Mouse (Mus musculus): ENCODE measurements at regions not wholly inside any gene's neighbourhood (a gene's known extent, or its start where the extent isn't known, plus 50 kb on each side); places are given as distances from the start of the nearest gene placed in this dataset.

DNA sequence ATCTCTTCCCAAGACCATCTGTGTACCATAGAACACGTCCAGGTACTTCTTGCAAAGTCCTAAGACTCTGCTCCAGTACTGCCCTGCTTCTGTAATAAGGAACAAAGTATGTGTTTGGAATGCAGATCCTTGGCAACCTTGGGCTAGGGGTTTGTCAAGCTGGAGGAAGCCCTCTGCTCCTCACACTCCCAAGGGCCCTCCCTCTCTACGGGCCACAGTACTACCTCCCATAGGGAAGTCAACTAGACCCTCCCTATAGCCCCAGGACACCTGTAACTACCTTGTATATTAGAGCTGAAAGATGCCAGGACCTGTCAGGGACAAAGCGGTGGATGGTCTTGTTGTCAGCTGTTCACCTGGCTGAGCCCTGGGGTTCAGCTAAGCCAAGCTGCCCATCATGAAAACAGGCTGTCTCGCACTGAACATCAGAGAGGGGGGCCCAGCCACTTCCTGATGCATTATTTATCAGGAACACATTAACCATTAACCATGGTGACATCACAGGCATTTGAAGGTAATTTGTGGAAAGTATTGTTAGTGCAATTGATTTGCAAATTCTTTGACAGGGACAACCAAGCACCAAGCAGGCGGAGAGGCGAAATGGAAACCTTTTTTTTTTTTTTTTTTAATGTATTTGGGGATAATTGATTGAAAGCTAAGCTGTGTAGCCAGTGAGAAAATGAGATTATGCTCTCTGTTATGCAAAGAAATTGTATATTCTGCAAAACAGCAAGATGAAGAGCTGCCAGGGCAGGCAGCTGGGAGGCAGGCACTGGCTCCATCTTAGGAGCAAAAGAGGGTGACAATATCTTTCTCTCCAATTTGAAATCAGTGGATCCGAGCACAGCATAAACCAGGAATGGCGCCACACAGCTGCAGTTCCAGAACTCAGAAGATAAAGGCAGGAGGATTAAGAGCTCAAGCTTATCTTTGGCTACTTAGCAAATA, 110.5 kb upstream of the Hs6st1 start:
- no peak for DNase-seq (ENCODE audit: low spot score in 2 of 2)

DNA sequence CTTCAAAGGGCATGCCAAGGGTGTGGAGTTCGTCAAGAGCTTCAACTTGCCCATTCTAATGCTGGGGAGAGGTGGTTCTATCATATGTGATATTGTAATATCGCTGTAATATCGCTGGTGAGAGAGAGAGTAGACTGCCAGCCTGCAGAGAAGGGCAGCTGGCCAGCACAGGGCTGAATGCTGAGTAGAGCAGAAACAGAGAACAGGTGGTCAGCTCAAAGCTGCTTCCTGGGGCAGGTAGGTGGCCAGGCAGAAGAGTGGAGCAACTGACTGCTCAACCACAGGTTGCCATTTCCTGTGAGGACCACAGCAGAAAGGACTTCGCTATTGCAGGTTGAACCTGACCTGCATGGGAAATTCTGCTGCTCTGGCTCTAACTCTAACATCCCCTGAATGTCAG, 108.5 kb upstream of the Hs6st1 start:
- DNase-seq (ENCODE audit: low spot score in 2 of 2), result no peak

DNA sequence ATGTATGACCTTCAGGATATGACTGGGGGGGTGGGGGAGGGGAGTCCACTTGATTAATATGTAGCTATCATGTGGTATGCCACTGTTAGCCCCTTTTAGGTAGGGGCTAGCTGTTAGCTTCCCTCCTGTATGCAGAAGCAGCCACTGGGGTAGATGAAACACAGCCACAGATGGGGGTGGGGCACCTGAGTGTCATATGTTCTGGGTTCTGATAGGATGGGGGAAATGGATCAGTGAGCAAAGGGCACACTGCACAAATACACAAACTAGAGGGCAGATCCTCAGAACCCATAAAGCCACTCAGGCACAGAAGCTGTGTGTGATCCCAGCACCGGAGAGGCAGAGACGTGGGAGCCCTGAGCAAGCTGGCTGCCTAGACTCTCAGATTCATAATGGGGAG, 107.4 kb upstream of the Hs6st1 start:
- DNase-seq (ENCODE audit: low spot score in 2 of 2), result no peak

DNA sequence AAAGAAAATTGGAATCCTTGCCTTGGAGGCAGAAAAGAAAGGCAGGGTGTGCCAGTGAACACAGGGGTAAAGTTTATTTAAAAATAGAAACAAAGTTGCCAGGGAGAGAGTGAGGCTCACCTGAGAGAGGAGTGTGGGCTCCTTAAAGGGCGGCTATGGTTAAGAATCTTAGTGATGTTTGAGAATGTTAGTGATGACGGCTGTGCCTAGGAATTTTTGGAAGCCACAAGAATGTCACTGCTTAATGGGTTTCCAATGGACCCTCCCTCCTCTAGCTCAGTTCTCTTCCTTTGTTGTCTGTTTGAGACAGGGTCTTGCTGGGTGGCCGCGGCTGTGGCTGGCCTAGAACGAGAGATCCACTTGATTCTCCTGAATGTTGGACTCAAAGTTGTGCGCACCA, 106.3 kb upstream of the Hs6st1 start:
- no peak for DNase-seq (ENCODE audit: low spot score in 2 of 2)

DNA sequence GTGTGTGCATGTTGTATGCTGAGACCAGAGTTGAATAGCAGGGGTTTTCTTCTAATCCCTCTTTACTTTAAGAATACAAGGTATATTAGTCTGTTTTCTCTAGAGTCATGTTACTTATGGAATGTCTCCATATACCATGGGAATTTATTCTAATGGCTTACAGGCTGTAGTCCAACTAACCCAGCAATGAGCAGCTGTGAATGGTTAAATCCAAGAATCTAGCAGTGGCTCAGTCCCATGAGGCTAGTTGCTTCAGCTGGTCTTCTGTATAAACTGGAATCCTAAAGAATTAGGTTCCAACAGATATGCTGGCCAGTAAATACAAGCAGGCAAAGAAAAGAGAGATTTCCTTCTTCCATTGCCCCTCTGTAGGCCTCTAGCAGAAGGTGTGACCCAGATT, 99.7 kb upstream of the Hs6st1 start:
- DNase-seq (ENCODE audit: low spot score in 2 of 2), result no peak

DNA sequence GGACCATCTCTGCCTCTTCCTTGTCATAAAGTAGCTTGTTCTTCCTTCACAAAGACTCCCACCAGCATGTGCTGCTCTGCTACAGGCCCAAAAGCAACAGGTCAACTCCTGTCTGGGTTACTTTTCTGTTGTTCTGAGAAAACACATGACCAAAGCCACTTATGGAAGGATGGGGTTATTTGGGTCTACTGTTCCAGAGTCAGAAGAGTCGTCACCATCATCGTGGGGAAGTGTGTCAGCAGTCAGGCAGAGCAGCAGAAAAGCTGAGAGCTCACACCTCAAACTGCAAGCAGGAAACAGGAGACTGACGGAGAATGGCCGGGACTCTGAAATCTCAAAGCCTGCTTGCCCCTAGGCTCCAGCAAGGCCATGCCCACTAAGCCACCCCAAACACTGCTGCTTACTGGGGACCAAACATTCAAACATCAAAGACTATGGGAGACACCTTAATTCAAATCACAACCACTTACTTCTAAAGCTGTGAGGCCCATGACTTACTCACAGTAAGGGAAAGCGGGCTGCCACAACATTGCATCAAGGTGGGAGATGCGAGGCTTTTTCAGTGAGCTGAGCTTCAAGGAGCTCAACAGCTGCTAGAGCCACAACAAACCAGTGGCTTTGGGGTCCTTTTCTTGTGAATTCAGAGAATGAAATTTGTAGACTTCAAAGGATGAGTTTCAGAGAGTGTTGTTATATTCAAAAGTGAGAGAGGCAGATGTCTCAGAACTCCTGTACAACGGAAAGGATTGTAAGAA, 96.6 kb upstream of the Hs6st1 start:
- DNase-seq (ENCODE audit: low spot score in 2 of 2), result no peak

DNA sequence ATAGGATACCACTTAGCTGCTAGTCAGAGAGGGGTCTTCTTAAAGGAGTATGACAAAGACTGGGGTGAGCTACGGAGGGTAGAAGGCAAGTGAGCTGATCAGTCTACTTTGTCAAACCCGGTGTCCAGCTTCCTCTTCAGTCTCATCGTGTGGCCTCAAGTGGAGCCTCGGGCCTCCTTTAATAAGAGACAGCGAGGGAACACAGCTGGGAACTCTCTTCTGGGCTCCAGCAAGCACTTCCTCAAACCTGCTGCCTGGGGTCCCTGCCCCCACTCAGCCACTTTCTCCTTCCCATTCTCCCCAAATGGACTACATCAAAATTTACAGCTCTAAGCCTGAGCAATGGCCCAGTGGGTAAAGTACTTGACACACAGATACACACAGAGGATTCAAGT, 96.0 kb upstream of the Hs6st1 start:
- DNase-seq (ENCODE audit: low spot score in 2 of 2), result no peak

DNA sequence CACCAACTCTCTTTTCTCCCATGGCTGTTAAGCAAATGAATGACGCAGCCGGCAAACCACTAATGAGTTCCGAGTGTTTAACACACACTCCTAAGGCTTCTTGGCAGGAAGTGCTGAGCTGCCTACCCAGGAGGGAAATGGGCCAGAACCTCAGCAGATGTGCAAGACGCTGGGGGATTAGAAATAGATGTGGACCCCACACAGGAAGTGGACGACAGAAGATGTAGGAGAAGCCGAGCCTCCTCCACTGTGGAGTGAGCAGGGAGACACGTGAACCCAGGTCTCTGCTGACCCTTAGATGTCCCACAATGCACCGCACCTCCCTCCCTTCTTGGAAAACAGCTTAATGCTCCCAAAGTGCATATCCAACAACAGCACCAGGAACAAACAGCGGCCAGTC, 94.8 kb upstream of the Hs6st1 start:
- peak in 1 of 2 experiments; percentile 10 for DNase-seq (ENCODE audit: low spot score in 2 of 2)

DNA sequence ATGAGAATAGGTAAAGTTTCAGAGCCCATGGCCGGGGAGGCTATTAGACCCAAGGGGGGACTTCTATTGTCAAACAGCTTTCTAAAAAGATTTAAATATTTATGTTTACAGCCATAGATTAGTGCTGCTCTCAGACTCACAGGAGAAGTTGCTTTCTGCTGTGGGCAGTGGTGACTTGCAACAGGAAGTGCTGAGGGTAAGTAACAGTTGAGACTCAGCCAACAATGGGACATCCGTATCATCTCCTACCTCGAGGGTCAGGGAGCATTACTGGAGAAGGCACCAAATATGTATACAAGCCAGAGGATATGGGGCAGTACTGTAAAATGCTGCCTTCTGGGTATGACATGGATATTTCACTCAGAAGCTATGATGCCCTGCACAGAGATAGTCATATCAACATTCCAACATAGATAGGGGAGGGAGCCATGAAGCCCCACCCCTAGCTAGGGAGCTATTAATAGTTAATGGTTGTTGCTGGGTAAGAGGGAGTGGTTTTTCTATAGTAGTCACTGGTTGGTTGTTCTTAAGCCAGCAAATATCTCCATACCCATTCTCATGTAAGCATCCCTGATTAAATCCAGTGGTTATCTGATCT, 92.5 kb upstream of the Hs6st1 start:
- DNase-seq (ENCODE audit: low spot score in 2 of 2), result no peak

DNA sequence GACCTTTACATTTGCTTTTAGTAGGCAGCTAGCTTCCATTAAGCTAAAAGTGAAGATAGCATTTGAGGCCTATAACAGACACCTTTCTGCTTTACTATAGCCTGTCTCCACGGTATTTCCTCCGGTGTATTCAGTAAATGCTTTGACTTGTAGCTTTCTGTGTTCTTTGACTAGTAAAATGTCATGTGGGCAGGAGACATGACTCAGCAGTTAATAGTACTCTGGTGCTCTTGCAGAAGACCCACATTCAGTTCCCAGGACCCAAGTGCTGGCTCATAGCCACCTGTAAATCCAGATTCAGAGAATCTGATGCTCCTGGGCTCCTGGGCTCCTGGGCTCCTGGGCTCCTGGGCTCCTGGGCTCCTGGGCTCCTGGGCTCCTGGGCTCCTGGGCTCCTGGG, 91.7 kb upstream of the Hs6st1 start:
- DNase-seq (ENCODE audit: low spot score in 2 of 2), result peak in 1 of 2 experiments; percentile 9

DNA sequence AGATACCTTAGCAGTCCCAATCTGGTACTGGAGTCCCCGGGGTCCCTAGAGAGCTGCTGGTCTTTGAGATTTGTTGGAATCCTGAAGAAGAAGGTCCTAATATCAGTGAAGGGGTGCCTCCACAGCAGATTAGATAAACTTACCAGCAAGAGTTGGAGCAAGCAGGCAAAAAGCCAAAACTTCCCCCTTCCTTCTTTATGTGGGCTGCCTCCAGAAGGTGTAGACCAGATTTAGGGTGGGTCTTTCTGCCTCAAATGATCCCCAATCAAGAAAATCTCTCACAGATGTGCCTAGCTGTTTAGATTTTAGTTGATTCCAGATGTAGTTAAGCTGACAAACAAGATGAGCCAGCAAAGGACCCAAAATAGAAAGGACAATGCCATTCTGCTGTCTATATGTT, 90.1 kb upstream of the Hs6st1 start:
- no peak for DNase-seq (ENCODE audit: low spot score in 2 of 2)

DNA sequence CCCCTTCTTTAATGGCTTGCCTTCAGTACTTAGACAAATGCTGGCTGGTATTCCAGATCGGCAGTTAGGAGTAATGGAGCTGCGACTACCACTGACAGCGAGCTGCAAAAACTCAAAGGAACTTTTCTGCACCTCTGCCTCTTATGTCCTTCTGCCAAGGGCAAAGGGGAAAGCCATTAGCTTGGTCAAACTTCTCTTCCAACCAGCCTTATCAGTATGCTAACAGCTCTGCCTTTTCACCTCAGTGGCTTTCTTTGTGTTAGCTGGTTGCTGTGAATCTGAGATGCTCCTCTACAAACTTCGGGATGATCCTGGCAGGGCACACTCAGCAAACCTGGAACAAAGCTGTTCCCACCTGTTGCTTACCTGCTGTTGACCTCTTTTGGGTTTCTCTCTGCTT, 89.4 kb upstream of the Hs6st1 start:
- DNase-seq (ENCODE audit: low spot score in 2 of 2), result no peak

DNA sequence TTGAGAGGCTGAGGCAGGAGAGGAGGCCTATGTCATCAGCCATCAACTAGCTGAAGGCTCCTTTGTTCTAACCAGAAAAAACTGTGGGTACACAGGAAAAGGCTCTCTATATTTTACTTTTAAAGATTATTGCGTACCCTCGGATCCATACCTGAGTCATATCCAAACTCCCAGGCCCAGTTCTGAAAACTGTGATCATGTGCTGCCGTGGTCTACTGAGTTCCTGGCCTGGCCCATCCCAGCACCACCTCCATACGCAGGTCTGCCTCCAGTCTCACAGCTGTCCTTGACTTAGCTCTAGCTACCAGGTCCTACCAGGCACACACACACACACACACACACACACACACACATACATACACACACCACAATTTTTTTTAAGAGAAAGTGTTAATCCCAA, 87.0 kb upstream of the Hs6st1 start:
- no peak for DNase-seq (ENCODE audit: low spot score in 2 of 2)

DNA sequence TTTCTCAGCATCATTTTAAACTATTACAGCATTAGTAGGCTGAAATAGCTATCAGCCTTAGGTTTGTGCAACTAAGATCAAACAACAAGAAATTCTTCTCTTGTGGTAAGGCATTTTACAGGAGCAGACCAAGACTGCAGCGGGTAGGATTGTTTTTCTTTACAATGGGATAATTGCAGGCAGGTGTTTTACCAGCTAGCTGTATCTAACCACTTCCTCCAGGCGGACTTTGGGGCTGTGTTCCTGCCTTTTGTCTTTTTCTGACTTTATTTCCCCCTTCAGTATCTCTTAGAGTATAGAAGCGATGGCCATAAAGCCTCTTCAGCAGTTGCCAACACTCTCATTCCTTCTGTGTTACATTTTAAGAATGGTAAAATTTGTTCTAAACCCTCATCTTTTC, 84.8 kb upstream of the Hs6st1 start:
- DNase-seq (ENCODE audit: low spot score in 2 of 2), result no peak

DNA sequence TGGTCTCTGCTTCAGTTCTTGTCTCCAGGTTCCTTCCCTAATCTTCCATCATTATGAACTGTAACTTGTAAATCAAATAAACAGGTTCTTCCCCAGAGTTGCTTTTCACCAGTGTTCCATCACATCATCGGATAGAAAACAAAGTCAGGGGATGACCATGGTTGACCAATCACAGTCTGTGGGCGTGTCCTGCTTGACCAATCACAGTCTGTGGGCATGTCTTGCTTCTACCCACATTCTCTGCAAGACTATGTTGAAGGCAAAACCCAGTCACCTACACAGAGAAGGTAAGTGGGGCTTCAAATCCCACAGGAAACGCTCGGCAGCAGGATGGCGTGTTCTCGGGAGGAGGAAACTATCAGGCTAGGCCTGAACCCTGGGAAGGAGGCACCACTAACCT, 82.9 kb upstream of the Hs6st1 start:
- DNase-seq (ENCODE audit: low spot score in 2 of 2), result no peak

DNA sequence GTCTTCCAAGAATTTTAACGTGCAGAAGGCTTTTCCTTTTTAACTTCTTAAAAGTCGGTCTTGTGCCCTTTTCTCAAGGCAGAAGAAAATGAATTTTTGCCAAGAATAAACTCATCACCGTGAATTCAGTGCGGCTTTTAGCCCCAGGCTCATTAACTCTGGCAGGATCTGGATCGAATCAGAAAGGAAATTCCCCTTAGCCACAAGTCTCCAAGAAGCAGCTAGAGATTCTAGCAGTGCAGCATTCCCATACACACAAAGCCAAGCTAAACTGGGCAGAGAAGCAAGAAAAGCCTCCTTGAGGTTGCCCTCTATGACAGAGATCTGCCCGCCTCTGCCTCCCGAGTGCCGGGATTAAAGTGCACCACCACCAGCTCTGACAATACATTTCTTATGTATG, 81.5 kb upstream of the Hs6st1 start:
- no peak for DNase-seq (ENCODE audit: low spot score in 2 of 2)

DNA sequence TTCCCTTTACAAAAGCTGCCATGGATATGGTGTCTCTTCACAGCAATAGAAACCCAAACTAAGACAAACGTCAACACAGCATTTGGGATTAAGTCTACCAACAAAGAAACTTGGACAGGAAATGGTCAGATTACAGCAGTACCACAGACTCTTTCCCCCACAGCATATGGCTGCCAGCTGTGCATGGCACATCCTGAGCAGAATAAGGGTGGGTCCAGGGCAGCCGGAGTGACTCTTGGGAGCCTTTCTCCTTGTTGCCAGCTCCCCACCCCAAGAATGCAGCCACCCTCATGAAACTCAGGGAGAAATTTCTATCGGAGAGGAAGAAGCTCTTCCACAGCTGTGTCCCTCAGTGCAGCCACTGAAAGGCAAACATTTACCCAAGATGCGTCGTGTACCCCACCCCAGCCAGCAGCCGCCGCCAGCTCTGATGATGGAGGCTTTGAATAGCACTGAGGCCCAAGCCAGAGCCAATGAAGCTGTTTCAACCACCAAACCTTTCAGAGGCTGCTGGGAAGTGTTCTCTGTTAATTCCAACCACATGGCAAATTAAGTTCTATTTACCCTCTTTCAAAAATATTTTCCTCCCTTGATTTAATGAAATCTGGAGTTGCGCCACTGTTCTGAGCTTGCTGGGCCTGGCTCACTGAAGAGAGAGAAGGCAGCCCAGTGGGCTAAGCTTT, 75.8 kb upstream of the Hs6st1 start:
- peak in 1 of 2 experiments; percentile 3 for DNase-seq (ENCODE audit: low spot score in 2 of 2)

DNA sequence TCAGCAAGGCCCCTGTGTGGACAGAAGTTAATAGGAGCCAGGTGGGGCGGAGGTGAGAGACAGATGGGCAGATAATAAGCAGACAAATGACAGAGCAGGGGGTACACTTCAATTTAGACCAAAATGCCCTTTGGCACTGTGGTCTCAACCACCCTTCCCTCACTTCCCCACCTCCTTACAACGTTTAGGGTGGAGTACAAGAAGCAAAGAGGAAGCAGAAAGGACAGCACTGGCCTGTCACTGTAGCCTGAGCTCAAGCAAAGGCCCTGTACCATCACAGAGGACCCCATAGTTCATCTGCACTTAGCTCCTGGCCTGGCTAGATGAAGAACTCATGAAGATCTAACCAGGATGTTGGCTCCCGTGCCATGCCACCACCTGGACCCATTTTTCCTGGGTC, 75.3 kb upstream of the Hs6st1 start:
- no peak for DNase-seq (ENCODE audit: low spot score in 2 of 2)

DNA sequence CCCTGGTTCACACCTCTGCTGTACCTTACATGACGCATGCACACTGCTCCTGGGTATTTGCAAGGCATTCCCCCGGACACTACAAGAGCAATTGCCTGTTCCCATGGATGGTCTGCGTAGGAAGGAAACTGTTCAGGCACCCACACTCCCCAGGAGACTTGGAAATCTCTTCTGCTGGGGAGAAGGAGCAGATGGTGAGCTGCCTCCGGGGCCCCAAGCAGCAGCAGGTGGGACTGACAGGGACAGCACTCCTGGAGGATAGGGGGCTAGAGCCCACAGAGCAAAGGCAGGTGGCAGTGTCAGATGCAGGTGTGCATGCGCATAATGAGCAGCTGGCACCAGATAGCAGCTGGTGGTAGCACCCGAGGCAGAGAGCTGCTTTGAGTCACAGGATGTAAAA, 72.5 kb upstream of the Hs6st1 start:
- peak; percentile 37 to 58 for DNase-seq (ENCODE audit: low spot score in 2 of 2)

DNA sequence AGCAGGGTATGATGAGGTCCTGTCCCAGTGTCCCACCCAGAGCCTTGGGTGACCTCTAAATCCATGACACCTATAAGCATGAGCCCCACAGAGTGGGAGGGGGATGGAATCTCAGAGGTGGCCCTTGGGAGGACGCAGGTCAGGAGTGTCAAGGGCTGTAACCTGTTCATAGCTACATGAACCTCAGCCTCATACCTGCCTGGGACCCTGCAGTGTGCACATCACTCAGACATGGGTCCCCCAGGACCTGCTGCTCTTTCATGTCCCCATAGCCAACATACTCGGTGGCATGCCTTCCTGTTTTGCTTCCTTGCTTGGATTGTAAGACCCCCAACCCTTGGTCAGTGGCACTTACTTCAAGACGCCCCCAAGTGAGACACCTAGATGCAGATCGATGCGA, 66.9 kb upstream of the Hs6st1 start:
- DNase-seq (ENCODE audit: low spot score in 2 of 2), result no peak

DNA sequence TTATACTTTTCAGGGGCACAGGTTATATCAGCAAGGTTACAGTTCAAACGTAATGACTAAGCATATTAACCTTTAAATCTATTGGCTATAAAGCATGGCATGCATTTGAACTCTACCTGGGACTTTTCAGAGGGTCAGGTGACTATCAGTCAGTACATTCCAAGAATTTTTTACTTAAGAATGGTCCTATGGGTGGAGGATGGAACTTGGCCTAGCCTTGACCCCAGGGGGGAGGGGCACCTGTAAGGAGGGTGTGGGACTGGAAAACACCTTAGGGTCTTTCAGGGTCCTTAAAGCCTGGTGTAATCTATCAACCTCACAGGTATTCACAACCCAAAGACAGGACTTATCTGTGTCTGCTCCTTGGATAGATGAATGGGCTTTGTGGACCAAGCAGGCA, 66.4 kb upstream of the Hs6st1 start:
- no peak for DNase-seq (ENCODE audit: low spot score in 2 of 2)

DNA sequence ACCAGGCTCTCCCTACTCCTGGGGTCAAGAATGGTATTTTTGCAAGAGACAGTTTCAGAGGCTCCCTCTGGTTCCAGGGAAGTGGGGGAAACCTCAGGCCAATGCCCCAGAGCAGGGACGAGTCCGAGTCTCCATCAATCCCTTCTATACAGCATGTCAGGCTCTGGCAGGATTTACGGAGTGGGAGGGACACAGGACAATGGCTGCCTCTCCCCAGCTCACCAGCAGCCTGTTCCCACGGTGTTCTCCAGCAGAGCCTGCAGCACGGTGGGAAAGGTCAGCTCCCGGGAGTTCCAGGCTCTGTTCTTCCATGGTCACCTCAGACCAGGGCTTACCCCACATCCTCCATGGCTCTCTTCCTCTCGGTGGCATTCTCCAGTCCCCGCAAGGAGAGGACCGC, 64.6 kb upstream of the Hs6st1 start:
- DNase-seq (ENCODE audit: low spot score in 2 of 2), result no peak

All from layer of hippocampus, adult 18-20 months (tissue).